Mouse (Mus musculus) brain, embryonic 18.5 days (tissue): ENCODE measurements around the gene Homez.

Source experiments
- DNase-seq: peaks from one replicate; pipeline ENCODE4 v3.0.0-alpha.2; 2012; ENCODE audit warnings: low read depth, low spot score

Gene Homez

GRCm38 (mm10) chr14:54868026-54868425 lies 2.7 kb downstream of the Homez start:
- no peak for DNase-seq

DNA sequence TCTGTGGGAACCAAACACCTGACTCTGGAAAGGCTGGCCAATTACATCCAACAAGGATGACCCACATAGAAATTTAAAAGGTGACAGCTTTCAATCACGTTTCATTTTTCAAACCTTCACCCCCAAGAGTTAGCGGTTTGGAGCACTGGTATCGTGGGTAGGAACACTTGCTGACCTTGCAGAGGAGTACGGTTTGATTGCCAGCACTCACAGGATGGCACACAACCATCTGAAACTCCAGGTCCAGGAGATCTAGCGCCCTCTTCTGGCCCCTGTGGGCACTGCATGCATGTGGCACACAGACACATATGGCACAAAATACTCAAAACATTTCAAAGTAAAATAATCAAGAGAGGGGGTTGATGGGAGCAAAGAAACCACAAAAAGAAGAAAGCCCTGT lies 3.8 kb downstream of the Homez start:
- no peak for DNase-seq

- no peak for DNase-seq
These were observed 4.5 kb downstream of the Homez start for GRCm38 (mm10) chr14:54866268-54866667.

GRCm38 (mm10) chr14:54865626-54866025 lies 5.1 kb downstream of the Homez start:
- DNase-seq, result no peak

GRCm38 (mm10) chr14:54864313-54865036 lies 6.3 kb downstream of the Homez start:
- no peak for DNase-seq

GRCm38 (mm10) chr14:54863501-54864312 lies 7.1 kb downstream of the Homez start:
- no peak for DNase-seq

DNA sequence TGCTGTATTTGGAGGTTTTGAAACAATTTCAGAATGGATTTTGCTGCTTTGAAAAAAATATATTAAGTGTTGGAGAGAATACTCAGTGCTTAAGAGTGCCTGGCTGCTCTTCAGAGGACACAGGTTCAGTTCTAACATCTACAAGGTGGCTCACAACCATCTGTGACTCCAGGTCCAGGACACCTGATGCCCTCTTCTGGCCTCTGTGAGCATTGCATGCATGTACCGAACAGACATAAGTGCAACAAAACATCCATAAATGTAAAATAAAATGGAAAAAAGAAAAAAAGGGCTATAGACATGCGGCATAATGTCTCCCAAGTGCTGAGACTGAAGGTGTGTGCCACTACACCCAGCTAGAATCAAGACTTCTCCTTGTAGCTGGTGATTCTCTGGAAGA lies 10.2 kb downstream of the Homez start:
- no peak for DNase-seq

GRCm38 (mm10) chr14:54857891-54858290 lies 12.9 kb downstream of the Homez start:
- DNase-seq, result no peak

DNA sequence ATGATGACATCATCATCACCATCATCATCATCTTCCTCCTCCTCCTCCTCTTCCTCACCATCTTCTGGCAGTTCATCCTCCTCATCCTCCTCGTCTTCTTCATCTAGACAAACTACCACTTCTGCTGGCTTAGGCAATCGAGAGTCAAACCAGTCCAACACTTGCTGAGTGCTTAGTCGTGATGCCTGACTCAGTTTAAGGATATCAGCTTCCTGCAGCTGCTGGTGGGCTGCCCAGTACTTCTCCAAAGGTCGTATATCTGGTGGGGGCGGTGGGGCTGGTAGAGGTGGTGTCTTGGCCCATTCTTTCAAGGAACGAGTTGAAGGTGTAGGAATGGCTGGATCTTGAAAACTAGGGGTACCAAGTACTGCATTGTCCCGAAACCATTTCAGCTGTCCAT lies 14.1 kb downstream of the Homez start:
- DNase-seq, result no peak

GRCm38 (mm10) chr14:54855726-54856125 lies 15.0 kb downstream of the Homez start:
- DNase-seq, result no peak

GRCm38 (mm10) chr14:54843461-54843860 lies 27.3 kb downstream of the Homez start:
- no peak for DNase-seq

DNA sequence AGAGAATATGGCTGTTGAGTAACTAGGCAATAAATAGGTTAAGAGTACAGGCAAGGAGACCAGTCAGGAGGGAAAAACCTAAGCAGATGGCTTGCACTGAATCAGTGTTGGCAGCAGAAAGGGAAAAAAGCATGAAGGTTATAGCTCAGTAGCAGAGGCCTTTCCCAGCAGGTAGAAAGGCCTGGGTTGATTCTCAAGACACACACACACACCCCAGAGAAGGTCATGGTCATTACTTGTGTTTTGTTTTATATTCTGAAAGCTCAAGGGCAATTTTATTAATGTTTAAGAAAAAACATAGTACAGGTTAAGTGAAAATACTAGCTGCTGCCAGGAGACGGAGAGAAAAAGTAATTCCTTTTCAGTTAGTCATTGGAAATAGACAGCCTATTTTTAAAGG lies 47.0 kb downstream of the Homez start:
- DNase-seq, result no peak

- DNase-seq, result no peak
These were observed 48.5 kb downstream of the Homez start for GRCm38 (mm10) chr14:54822301-54822700.

DNA sequence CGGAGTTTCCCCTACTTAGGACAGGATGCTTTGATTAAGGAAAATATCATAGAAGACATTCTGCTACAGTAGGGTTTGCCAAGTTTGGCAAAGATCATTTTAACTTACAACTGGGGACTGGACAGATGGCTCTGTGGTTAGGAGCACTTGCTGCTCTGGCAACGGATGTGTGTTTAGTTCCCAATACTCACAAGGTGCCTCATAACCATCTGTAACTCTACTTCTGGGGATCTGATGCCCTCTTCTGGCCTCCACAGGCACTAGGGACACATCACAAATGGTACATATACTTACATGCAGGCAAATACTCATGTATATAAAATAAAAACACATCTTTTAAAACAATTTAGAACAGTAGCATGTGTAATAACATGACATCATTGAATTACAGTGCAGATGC lies 53.0 kb downstream of the Homez start:
- DNase-seq, result no peak

GRCm38 (mm10) chr14:54815737-54816136 lies 55.0 kb downstream of the Homez start:
- DNase-seq, result no peak

- DNase-seq, result no peak
These were observed 56.8 kb downstream of the Homez start, which contains the start of gene Rnf212b for GRCm38 (mm10) chr14:54813991-54814390. TSS of gene Rnf212b (plus strand) at chr14:54814141.

DNA sequence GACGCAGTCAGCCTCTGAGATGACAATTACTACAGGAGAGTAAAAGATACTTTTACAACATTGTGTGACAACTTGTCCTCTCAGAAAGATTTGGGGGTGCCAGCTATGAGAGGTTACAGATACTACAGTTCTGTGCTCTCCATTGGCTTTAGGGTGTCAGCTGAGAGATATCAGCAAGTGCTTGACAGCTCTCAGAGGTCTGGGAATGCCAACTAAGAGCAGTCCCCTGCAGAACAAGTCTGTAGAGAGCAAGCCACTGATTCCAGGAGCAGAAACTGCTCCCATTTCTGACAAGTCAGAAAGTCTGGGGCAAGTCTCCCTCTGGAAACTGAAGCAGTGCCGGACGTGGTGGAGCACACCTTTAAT lies 61.1 kb downstream of the Homez start:
- no peak for DNase-seq

DNA sequence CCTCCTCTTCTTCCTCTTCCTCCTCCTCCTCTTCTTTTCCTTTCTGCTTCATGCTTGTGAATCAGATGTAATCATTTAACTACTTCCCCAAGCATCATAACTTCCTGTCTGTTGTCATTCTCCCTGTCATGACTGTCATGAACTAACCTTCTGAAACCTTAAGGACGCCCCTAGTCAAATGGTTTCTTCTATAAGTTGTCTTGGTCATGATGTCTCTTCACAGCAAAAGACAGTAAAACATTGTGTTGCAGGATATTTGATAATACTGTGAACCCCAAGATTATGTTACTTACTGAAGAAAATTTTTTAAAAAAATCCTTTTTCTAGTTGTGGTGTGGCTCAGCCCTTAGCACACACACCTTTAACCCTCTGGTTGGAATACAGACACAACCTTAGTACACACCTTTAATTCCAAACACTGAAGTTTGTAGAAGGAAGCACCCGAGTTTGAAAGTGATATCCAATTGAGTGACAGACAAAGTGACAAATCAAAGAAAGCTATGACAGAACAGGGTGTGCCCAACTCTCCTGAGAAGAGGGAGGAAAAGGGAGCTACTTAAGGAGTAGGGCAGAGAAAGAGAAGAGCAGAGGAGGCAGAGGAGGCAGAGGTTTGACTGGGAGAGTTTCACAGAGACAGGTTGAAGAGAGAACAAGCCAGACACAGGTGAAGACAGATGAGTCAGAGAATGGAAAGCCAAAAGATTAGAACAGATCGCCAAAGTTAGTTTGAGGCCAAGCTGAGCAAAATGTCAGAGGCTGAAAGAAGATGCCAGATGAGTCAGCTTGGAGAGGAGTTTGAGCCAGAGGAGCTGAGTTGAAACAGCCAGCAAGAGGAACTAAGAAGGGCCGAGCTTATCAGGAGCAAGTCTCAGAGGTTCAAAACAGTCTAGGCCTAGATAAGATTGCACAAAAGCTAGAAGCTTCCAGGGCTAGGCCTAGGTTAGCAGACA lies 61.8 kb downstream of the Homez start:
- no peak for DNase-seq

- DNase-seq, result no peak
These were observed 64.6 kb downstream of the Homez start for GRCm38 (mm10) chr14:54806124-54806523.
